Mouse (Mus musculus) neutrophil, adult 83 days (primary cell): ENCODE results near the gene Bcan. TPM values are rescaled to one million over a fixed set of nuclear protein-coding genes. Genes with fewer than 3 reads are reported as not detected.

Experiments used
- total RNA-seq, 2 experiments: library from RNA; stranded (reverse); gene quantifications; one replicate each; pipeline ENCODE4 v1.2.4; 2023

Bcan gene
- not detected for total RNA-seq

GRCm38 (mm10) chr3:88000181-88000580, at the start of gene Bcan:
TSS of gene Bcan (minus strand) at chr3:88000230.

GRCm38 (mm10) chr3:88042661-88043421, 42.8 kb upstream of the Bcan start, which contains the start of gene Gpatch4:
TSS of gene Gpatch4 (plus strand) at chr3:88043108.

GRCm38 (mm10) chr3:88027434-88028186, 27.6 kb upstream of the Bcan start, which contains the start of gene Hapln2:
TSS of gene Hapln2 (minus strand) at chr3:88027583.

DNA sequence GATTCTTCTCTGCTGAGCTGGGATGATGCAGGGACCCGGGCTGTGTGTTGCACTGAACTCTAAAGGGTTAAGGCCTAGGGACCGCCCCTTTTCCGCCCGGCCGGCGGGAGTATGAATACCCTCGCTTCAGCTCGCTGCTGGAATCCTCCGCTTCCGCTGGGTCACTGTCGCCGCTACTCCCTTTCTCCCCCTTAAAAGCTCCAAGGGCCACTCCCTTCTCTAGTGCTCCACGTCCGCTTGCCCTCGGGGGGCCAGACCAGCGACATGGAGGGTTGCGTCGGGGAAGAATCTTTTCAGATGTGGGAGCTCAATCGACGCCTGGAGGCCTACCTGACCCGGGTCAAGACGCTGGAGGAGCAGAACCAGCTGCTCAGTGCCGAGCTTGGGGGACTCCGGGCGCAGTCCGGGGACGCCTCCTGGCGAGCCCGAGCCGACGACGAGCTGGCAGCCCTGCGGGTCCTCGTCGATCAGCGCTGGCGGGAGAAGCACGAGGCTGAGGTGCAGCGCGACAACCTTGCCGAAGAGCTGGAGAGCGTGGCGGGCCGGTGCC, 29.0 kb downstream of the Bcan start, which contains the start of gene Nes:
Nes (plus strand) TSS at position 140 of the 550 bp plus-strand sequence.

GRCm38 (mm10) chr3:87948378-87949265, 51.4 kb downstream of the Bcan start, which contains the start of gene Crabp2:
TSS of gene Crabp2 (plus strand) at chr3:87948666.

Other genes starting within 250 kb of the Bcan start
- not detected for gene Ntrk1, start 205.1 kb downstream of the Bcan start, total RNA-seq
- gene Insrr, start 203.3 kb downstream of the Bcan start, total RNA-seq = not detected
- gene Pear1, start 175.9 kb downstream of the Bcan start, total RNA-seq = 1 to 10 TPM in 1 of 2 experiments, under 1 TPM in 1; 0.22 to 1.3 TPM
- gene Sh2d2a, start 153.5 kb downstream of the Bcan start, total RNA-seq = under 1 TPM; 0.57 to 0.70 TPM
- gene Prcc, start 114.6 kb downstream of the Bcan start, total RNA-seq = 10 to 100 TPM; 30.5 to 30.9 TPM
- 100 to 1,000 TPM; 117 to 149 TPM for gene Hdgf, start 93.9 kb downstream of the Bcan start, total RNA-seq
- gene Mrpl24, start 80.7 kb downstream of the Bcan start, total RNA-seq = 10 to 100 TPM; 65.4 to 71.5 TPM
- 10 to 100 TPM; 23.2 to 24.4 TPM for gene Isg20l2, start 69.9 kb downstream of the Bcan start, total RNA-seq
- gene Rrnad1, start 69.5 kb downstream of the Bcan start, total RNA-seq = 10 to 100 TPM in 1 of 2 experiments, 1 to 10 TPM in 1; 9.9 to 12.1 TPM
- not detected for gene Crabp2, start 51.6 kb downstream of the Bcan start, total RNA-seq
- not detected for gene Nes, start 29.2 kb downstream of the Bcan start, total RNA-seq
- not detected for gene Hapln2, start 27.4 kb upstream of the Bcan start, total RNA-seq
- 1 to 10 TPM; 2.5 to 5.9 TPM for gene Gpatch4, start 42.9 kb upstream of the Bcan start, total RNA-seq
- 10 to 100 TPM; 26.4 to 30.3 TPM for gene Naxe, start 58.3 kb upstream of the Bcan start, total RNA-seq
- gene Ttc24, start 78.1 kb upstream of the Bcan start, total RNA-seq = not detected
- 10 to 100 TPM; 35.3 to 39.7 TPM for gene Iqgap3, start 81.7 kb upstream of the Bcan start, total RNA-seq
- gene Mef2d, start 142.1 kb upstream of the Bcan start, total RNA-seq = 10 to 100 TPM; 55.4 to 69.5 TPM